Mouse (Mus musculus) limb, embryonic 15.5 days (tissue): ENCODE data around the gene Rbm14. TPM values are rescaled to one million over a fixed set of nuclear protein-coding genes. Genes with fewer than 3 reads are reported as not detected.

Experiments
- ATAC-seq: fragments of 200-750 bp; cut with Nextera tagmentation; 2 replicates; pipeline ENCODE4 v1.8.0; 2017; ENCODE audit warnings: low read depth, moderate TSS enrichment; ENCODE audit not compliant: insufficient number of reproducible peaks, low FRiP score, low TSS enrichment
- H3K27ac ChIP-seq: fragments of 300-500 bp; sonication (generic); 2 replicates; pipeline ENCODE4 v1.5.1; 2015; ENCODE audit warnings: moderate library complexity, mild to moderate bottlenecking, inconsistent platforms
- H3K27me3 ChIP-seq: fragments of 300-500 bp; sonication (generic); 2 replicates; pipeline ENCODE4 v1.6.1; 2015; ENCODE audit warnings: inconsistent platforms
- H3K36me3 ChIP-seq: fragments of 300-500 bp; sonication (generic); 2 replicates; pipeline ENCODE4 v1.6.1; 2015; ENCODE audit warnings: inconsistent platforms
- H3K4me1 ChIP-seq: fragments of 300-500 bp; sonication (generic); 2 replicates; pipeline ENCODE4 v1.6.1; 2015; ENCODE audit warnings: inconsistent platforms
- H3K4me2 ChIP-seq: fragments of 300-500 bp; sonication (generic); 2 replicates; pipeline ENCODE4 v1.6.1; 2015; ENCODE audit warnings: mild to moderate bottlenecking, inconsistent platforms
- H3K4me3 ChIP-seq: fragments of 300-500 bp; sonication (generic); 2 replicates; pipeline ENCODE4 v1.5.1; 2015; ENCODE audit warnings: mild to moderate bottlenecking, inconsistent platforms
- H3K9ac ChIP-seq: fragments of 300-500 bp; sonication (generic); 2 replicates; pipeline ENCODE4 v1.6.1; 2015; ENCODE audit warnings: inconsistent platforms
- H3K9me3 ChIP-seq: fragments of 300-500 bp; sonication (generic); 2 replicates; pipeline ENCODE4 v1.6.1; 2016; ENCODE audit warnings: inconsistent platforms
- WGBS: fragments of 180-500 bp; shearing (Covaris S2); methylation state at CpG from one replicate; pipeline ENCODE4 v1.1.7; 2015; 5-methylcytosine and 5-hydroxymethylcytosine counted together
- polyA plus RNA-seq: library from polyadenylated mRNA; unstranded; fragments of >200 nt; fragmentation: Nextera tagmentation; extraction: Ambion mirVana; gene quantifications from 2 replicates; pipeline ENCODE4 v1.2.1, GENCODE M21; 2015

Gene Rbm14
- polyA plus RNA-seq, 1 experiment from 2014 or later = 70.7 TPM

- peak overlapping the region; percentile 80 for H3K4me2 ChIP-seq
- peak; percentile 60 for ATAC-seq
- H3K9ac ChIP-seq = peak overlapping the region; percentile 76
- peak overlapping the region; percentile 87 for H3K4me3 ChIP-seq
- H3K9me3 ChIP-seq = no peaks in the 10 kb centered on the region
- H3K27me3 ChIP-seq = no peaks in the 10 kb centered on the region
- peak overlapping the region; percentile 97 for H3K27ac ChIP-seq
- 3% methylated on average over 12 of the region's 12 CpGs for WGBS
- H3K4me1 ChIP-seq = peaks cover 22% of the 10 kb centered on the region
- H3K36me3 ChIP-seq = no peaks in the 10 kb centered on the region
Observed at GRCm38 (mm10) chr19:4811909-4812242, 442 bp upstream of the Rbm14 start.

DNA sequence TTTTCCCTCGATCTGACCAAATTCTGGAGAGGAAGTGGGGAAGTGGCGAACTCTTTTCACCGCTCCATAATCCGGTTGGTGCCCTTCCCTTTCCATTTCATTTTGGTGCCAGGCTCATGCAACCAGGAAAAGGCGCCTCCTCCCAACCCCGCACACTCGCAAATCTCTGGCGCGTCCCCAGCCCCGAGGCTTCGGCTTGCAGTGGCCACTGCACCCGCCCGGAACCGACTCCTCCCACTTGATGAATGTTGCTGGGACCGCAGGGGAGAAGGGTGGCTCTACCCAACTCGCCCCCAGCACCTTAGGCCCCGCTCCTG, 730 bp downstream of the Rbm14 start:
- no peak for ATAC-seq

DNA sequence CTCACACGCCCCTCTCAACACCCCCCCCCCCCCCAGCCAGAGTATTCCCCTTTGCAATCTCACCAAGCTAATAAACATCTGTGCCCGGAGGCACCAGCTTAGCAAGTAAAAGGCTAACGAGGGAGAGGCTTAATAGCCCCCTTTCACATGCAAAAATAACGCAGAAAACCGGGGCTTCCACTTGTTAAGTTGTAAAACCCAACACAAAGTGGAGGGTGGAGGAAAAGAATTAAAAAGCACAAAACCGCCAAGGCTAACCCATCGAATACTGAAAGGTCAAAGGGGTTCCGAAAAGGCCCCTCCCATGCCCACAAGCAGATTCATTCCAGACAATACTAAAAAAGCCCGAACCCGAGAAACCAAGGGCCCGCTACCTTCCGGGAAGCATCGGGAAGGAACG, 1.1 kb downstream of the Rbm14 start:
- Histone ChIP-seq H3K27ac (peak overlapping the region; percentile 97), H3K9me3 (no peaks in the 10 kb centered on the region), H3K9ac (peak overlapping the region; percentile 85), H3K36me3 (no peaks in the 10 kb centered on the region), H3K27me3 (no peaks in the 10 kb centered on the region), H3K4me3 (peak overlapping the region; percentile 87), H3K4me1 (peaks cover 22% of the 10 kb centered on the region), H3K4me2 (peak overlapping the region; percentile 80)
- no peak for ATAC-seq
- WGBS = under 1% methylated on average over 14 of the region's 14 CpGs

More for the DNA sequence above, 730 bp downstream of the Rbm14 start:
- 1% methylated on average over 17 of the region's 17 CpGs for WGBS
- Histone ChIP-seq H3K27me3 (no peaks in the 10 kb centered on the region), H3K4me2 (peak overlapping the region; percentile 80), H3K9ac (peak overlapping the region; percentile 85), H3K4me3 (peak overlapping the region; percentile 87), H3K4me1 (peaks cover 22% of the 10 kb centered on the region), H3K9me3 (no peaks in the 10 kb centered on the region), H3K27ac (peak overlapping the region; percentile 97), H3K36me3 (no peaks in the 10 kb centered on the region)

GRCm38 (mm10) chr19:4803283-4803682, 8.2 kb downstream of the Rbm14 start:
- 81% methylated on average over 10 of the region's 10 CpGs for WGBS
- Histone ChIP-seq H3K4me3 (no peak overlapping the region), H3K36me3 (peaks cover 60% of the 10 kb centered on the region), H3K4me2 (no peak overlapping the region), H3K27ac (no peak overlapping the region), H3K27me3 (no peaks in the 10 kb centered on the region), H3K4me1 (peaks cover 12% of the 10 kb centered on the region), H3K9me3 (no peaks in the 10 kb centered on the region), H3K9ac (no peak overlapping the region)
- no peak for ATAC-seq

DNA sequence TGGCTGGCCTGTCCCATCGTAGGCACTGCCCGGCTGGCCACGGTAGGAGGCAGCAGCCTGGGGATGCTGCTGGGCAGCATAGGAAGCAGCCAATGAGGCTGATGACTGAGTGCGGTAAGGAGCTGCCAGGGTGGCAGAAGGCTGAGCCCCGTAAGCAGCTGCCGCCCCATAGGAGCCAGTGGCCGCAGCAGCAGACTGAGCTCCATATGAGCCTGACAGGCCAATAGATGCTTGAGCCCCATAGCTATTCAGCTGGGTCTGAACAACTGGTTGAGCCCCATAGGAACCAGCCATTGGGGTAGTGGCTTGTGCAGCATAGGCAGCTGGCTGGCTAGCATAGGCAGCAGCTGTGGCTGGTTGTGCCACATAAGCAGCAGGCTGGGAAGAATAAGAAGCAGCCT, 8.7 kb downstream of the Rbm14 start:
- no peak overlapping the region for H3K4me2 ChIP-seq
- H3K36me3 ChIP-seq = peaks cover 61% of the 10 kb centered on the region
- no peaks in the 10 kb centered on the region for H3K9me3 ChIP-seq
- H3K4me3 ChIP-seq = no peak overlapping the region
- peak; percentile 4; the same call in 1 of the 2 replicates for ATAC-seq
- no peaks in the 10 kb centered on the region for H3K27me3 ChIP-seq
- H3K9ac ChIP-seq = no peak overlapping the region
- H3K27ac ChIP-seq = no peak overlapping the region
- peaks cover 7% of the 10 kb centered on the region for H3K4me1 ChIP-seq
- 97% methylated on average over 7 of the region's 7 CpGs for WGBS

GRCm38 (mm10) chr19:4799083-4799482, 12.4 kb downstream of the Rbm14 start:
- WGBS = 94% methylated on average over 5 of the region's 5 CpGs

GRCm38 (mm10) chr19:4797846-4798245, 13.6 kb downstream of the Rbm14 start:
- Histone ChIP-seq H3K36me3 (peaks cover 58% of the 10 kb centered on the region), H3K27me3 (no peaks in the 10 kb centered on the region), H3K27ac (no peak overlapping the region), H3K4me2 (no peak overlapping the region), H3K4me1 (peaks cover 9% of the 10 kb centered on the region; the same call in 1 of the 2 replicates), H3K4me3 (no peak overlapping the region), H3K9me3 (no peaks in the 10 kb centered on the region), H3K9ac (no peak overlapping the region)
- no peak for ATAC-seq
- WGBS = 96% methylated on average over 2 of the region's 2 CpGs

More at GRCm38 (mm10) chr19:4799083-4799482, 12.4 kb downstream of the Rbm14 start:
- Histone ChIP-seq H3K27me3 (no peaks in the 10 kb centered on the region), H3K9me3 (no peaks in the 10 kb centered on the region), H3K9ac (no peak overlapping the region), H3K4me2 (no peak overlapping the region), H3K4me1 (peaks cover 14% of the 10 kb centered on the region), H3K27ac (no peak overlapping the region), H3K36me3 (peaks cover 70% of the 10 kb centered on the region), H3K4me3 (no peak overlapping the region)
- no peak for ATAC-seq

GRCm38 (mm10) chr19:4795929-4796328, 15.5 kb downstream of the Rbm14 start:
- no peak for ATAC-seq
- Histone ChIP-seq H3K4me2 (no peak overlapping the region), H3K4me1 (peaks cover 24% of the 10 kb centered on the region), H3K27me3 (no peaks in the 10 kb centered on the region), H3K9me3 (no peaks in the 10 kb centered on the region), H3K36me3 (peaks cover 50% of the 10 kb centered on the region), H3K27ac (no peak overlapping the region), H3K9ac (no peak overlapping the region), H3K4me3 (no peak overlapping the region)
- WGBS = 50% methylated on average over 1 of the region's 1 CpGs

- Histone ChIP-seq H3K36me3 (peaks cover 44% of the 10 kb centered on the region), H3K27ac (peak within 1 kb of the TSS; percentile 86)
Observed at GRCm38 (mm10) chr19:4793831-4794422, 17.5 kb downstream of the Rbm14 start, which contains the start of gene Rbm4. Rbm4 (minus strand) TSS chr19:4793901.

DNA sequence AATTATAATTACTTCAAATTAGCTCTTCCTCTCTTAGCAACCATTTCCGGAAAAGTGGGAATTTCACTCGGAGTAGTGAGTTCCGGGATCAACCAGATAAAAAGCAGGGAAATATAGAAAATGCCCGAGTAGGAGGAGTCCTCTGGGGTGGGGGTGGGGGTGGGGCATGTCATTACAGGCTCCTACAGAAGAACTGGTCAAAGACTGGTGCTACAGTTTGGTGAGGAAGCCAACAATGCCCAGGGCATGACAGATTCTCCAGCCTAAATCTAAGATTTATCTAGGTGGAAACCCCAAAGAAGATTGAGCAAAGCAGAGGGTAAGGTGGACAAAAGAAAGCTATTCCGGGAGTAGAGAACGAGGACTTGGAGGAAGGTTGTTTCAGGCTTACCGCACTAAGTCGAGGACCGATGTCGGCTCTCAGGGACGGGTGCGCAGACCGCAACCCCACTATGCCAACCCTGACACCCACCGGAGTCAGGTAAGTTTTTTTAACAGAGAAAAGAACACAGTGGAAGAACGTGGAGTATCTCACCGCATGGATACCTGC, 18.1 kb downstream of the Rbm14 start:
- Histone ChIP-seq H3K9ac (peak overlapping the region; percentile 57), H3K27me3 (no peaks in the 10 kb centered on the region), H3K36me3 (peaks cover 43% of the 10 kb centered on the region), H3K4me3 (peak overlapping the region; percentile 74), H3K4me1 (peaks cover 36% of the 10 kb centered on the region), H3K27ac (peak overlapping the region; percentile 86), H3K4me2 (peak overlapping the region; percentile 54), H3K9me3 (no peaks in the 10 kb centered on the region)
- 0 out of 2 replicates have a peak, but pooled peaks have one; percentile 3 for ATAC-seq
- WGBS = under 1% methylated on average over 16 of the region's 16 CpGs

More at GRCm38 (mm10) chr19:4793831-4794422, 17.5 kb downstream of the Rbm14 start, which contains the start of gene Rbm4:
- H3K4me3 ChIP-seq = peak within 1 kb of the TSS; percentile 74
- H3K9me3 ChIP-seq = no peaks in the 10 kb centered on the region
- H3K27me3 ChIP-seq = no peaks in the 10 kb centered on the region
- peaks cover 36% of the 10 kb centered on the region for H3K4me1 ChIP-seq
- WGBS = under 1% methylated on average over 31 of the region's 31 CpGs
- H3K4me2 ChIP-seq = peak within 1 kb of the TSS; percentile 69
- ATAC-seq = peak; percentile 97
- H3K9ac ChIP-seq = peak within 1 kb of the TSS; percentile 57

DNA sequence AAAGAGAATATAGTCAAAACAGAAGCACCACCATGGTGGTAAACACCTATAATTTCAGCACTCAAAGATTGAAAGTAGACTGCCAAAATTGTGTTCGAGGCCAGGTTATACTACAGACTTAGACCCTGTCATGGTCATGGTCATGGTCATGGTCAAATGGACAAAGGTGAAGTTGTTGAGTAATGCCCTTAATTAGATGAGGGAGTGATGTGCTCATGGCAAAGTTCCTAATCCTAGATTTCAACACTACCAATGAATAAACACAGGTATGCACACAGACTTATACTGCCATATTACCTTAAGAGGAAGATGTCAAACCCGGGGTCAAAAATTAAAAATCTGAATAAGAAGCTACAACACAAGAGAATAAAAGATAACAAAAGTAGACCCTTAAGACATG, 25.1 kb downstream of the Rbm14 start:
- Histone ChIP-seq H3K36me3 (peaks cover 79% of the 10 kb centered on the region), H3K4me3 (no peak overlapping the region), H3K27me3 (no peaks in the 10 kb centered on the region), H3K9me3 (no peaks in the 10 kb centered on the region), H3K27ac (no peak overlapping the region), H3K4me2 (no peak overlapping the region), H3K9ac (no peak overlapping the region), H3K4me1 (peaks cover 22% of the 10 kb centered on the region)
- ATAC-seq = no peak
- WGBS = 88% methylated on average over 2 of the region's 2 CpGs

DNA sequence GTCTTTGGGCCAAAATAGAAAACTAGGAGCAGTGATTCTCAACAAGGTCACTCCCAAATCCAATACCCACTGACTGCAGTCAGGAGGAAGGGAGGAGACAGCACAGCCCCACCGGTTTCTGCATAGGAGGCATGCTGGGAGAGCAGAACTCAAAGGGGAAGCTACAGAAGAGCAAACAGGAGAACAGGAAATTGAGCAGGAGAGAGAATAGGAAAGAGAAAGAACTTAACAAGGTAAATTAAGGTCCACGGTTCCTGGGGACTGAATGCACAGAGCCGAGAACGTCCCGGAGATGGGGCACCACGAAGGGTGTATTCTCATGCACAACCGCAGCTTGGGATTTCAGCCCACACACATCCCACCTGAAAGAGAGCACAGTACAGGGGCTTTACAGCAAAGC, 26.2 kb downstream of the Rbm14 start:
- Histone ChIP-seq H3K27me3 (no peaks in the 10 kb centered on the region), H3K4me2 (no peak overlapping the region), H3K4me1 (peaks cover 11% of the 10 kb centered on the region), H3K9me3 (no peaks in the 10 kb centered on the region), H3K27ac (no peak overlapping the region), H3K36me3 (peaks cover 75% of the 10 kb centered on the region), H3K9ac (no peak overlapping the region), H3K4me3 (no peak overlapping the region)
- ATAC-seq = no peak
- 88% methylated on average over 7 of the region's 7 CpGs for WGBS
